Mouse (Mus musculus) ES-E14 (cell line): Measurements from ENCODE around the gene Alk.

Source experiments
- CHD2 ChIP-seq: IDR thresholded peaks from 2 replicates; pipeline ENCODE4 v1.6.1; 2014; ENCODE audit warnings: mild to moderate bottlenecking, low read depth, low read length, inconsistent platforms
- MAFK ChIP-seq: IDR thresholded peaks from 2 replicates; pipeline ENCODE4 v1.6.1; 2014; ENCODE audit warnings: mild to moderate bottlenecking, low read depth, low read length, inconsistent platforms; ENCODE audit not compliant: insufficient read depth
- ZC3H11A ChIP-seq: IDR thresholded peaks from 2 replicates; pipeline ENCODE4 v1.6.1; 2012; ENCODE audit warnings: low read depth, mild to moderate bottlenecking, inconsistent platforms, low read length, borderline replicate concordance

- no peak for TF ChIP-seq CHD2
- TF ChIP-seq MAFK = no peak
- no peak for TF ChIP-seq ZC3H11A
These were observed 93.7 kb downstream of the Alk start for GRCm38 (mm10) chr17:72510746-72511145.
